Mouse (Mus musculus) cerebellum, adult 9-10 months (tissue): Measurements from ENCODE around the gene Olfr116.

Source experiments
- DNase-seq: peaks from one replicate; pipeline ENCODE4 v3.0.0; 2022

Olfr116 gene

DNA sequence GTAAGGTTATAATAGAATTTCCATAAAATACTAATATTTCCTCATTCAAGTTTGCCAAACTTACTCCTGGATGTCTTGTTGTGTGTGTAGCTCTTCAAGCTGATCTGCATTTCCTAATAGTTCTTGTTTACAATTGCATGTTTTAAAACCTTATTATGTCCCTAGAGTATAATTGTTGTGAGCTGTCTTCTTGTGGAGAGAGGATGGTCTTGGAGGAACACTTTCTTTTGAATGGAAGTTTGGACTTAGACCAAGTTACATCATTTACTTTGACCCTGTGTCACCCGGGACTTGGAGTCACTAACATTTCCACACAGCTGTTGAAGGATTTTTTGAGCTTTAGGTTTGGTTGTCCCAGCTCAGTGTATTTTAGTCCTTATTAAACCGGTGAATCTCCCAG is at the start of gene Olfr116, which contains the start of gene Olfr115:
Gene Olfr116 (minus strand): TSS at position 191 of the 400 bp plus-strand sequence.
Gene Olfr115 (minus strand): TSS at position 101 of the 400 bp plus-strand sequence.
- no peak for DNase-seq

DNA sequence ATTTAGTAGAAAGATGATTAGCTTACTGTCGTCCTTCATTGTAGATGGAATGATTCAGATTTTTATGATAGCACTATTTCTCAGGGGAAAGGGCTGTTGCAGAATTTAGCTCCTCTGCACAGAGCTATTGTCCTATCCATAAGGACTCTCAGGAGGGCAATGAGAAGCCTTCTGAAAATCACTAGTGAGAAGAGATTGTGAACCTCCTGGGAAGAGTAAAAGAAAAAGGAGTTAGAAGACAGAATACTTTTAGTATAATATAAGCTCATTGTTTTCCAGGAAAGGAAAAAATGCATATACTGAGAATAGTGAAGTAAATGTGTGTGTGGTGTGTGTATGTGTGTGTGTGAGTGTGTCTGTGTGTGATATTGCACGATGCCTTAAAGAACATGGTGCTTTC is 39.7 kb upstream of the Olfr116 start, which contains the start of gene Olfr118:
Gene Olfr118 (plus strand): TSS at position 301 of the 400 bp plus-strand sequence.
- DNase-seq: no peak

- no peak for DNase-seq
These were observed 36.7 kb upstream of the Olfr116 start, which contains the start of gene Olfr117 for GRCm38 (mm10) chr17:37663682-37664081. TSS of gene Olfr117 (minus strand) at chr17:37663782.

DNA sequence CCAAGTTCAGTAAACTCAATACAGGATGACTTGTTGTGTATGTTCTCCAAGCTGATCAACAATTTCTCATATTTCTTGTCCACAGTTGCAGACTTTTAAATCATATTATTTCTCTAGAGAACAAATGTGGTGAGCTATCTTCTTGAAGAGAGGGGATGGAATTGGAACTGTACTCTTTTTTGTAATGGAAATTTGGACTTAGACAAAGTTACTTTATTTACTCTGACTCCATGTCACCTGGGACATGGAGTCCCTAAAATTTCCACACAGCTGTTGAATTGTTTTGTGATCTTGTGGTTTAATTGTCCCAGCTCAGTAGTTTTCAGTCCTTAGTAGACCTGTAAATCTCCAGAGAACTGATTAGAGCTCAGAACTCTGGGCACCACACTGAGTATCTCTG is 34.4 kb downstream of the Olfr116 start, which contains the start of gene Olfr114:
Gene Olfr114 (minus strand): TSS at position 101 of the 400 bp plus-strand sequence.
- DNase-seq: no peak

DNA sequence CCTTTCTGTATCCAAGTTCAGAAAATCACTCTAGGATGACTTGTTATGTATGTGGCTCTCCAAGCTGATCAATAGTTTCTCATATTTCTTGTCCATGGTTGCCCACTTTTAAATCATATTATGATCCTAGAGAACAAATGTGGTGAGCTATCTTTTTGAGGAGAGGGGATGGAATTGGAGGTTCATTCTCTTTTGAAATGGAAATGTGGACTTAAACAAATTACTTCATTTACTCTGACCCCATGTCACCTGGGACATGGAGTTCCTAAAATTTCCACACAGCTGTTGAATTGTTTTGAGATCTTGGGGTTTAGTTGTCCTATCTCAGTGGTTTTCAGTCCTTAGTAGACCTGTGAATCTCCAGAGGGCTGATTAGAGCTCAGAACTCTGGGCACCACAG is 49.4 kb downstream of the Olfr116 start, which contains the start of gene Olfr113:
Gene Olfr113 (minus strand): TSS at position 101 of the 400 bp plus-strand sequence.
- no peak for DNase-seq
